Mouse (Mus musculus): ENCODE measurements around the gene Etv4. TPM values are rescaled to one million over a fixed set of nuclear protein-coding genes. Genes with fewer than 3 reads are reported as not detected.

Etv4 gene
- polyA plus RNA-seq, 1 experiment from 2014 or later = 12.6 TPM

Other genes starting within 250 kb of the Etv4 start
- gene Brca1, start 233.4 kb downstream of the Etv4 start, polyA plus RNA-seq (2014; fragmentation: Nextera tagmentation; extraction: Ambion mirVana) = 3.2 TPM in 2 replicates
- 90.1 and 93.0 TPM in 2 replicates for gene Nbr1, start 233.2 kb downstream of the Etv4 start, polyA plus RNA-seq (2014; fragmentation: Nextera tagmentation; extraction: Ambion mirVana)
- gene Tmem106a, start 203.1 kb downstream of the Etv4 start, polyA plus RNA-seq (2014; fragmentation: Nextera tagmentation; extraction: Ambion mirVana) = 4.7 and 4.8 TPM in 2 replicates
- gene Gm11634, start 186.1 kb downstream of the Etv4 start, polyA plus RNA-seq (2014; fragmentation: Nextera tagmentation; extraction: Ambion mirVana) = not detected in 2 replicates
- gene Rdm1, start 158.2 kb downstream of the Etv4 start, polyA plus RNA-seq (2014; fragmentation: Nextera tagmentation; extraction: Ambion mirVana) = 13.7 and 16.6 TPM in 2 replicates
- gene Arl4d, start 119.8 kb downstream of the Etv4 start, polyA plus RNA-seq (2014; fragmentation: Nextera tagmentation; extraction: Ambion mirVana) = 5.6 and 5.9 TPM in 2 replicates
- 29.3 and 30.5 TPM in 2 replicates for gene Dhx8, start 52.5 kb downstream of the Etv4 start, polyA plus RNA-seq (2014; fragmentation: Nextera tagmentation; extraction: Ambion mirVana)
- 0.63 and 0.90 TPM in 2 replicates for gene Meox1, start 109.0 kb upstream of the Etv4 start, polyA plus RNA-seq (2014; fragmentation: Nextera tagmentation; extraction: Ambion mirVana)
- gene Sost, start 181.6 kb upstream of the Etv4 start, polyA plus RNA-seq (2014; fragmentation: Nextera tagmentation; extraction: Ambion mirVana) = not detected in 2 replicates
- gene Cfap97d1, start 198.9 kb upstream of the Etv4 start, polyA plus RNA-seq (2014; fragmentation: Nextera tagmentation; extraction: Ambion mirVana) = not detected in 2 replicates
- gene Dusp3, start 201.6 kb upstream of the Etv4 start, polyA plus RNA-seq (2014; fragmentation: Nextera tagmentation; extraction: Ambion mirVana) = 24.0 and 24.7 TPM in 2 replicates
- gene Mpp3, start 243.1 kb upstream of the Etv4 start, polyA plus RNA-seq (2014; fragmentation: Nextera tagmentation; extraction: Ambion mirVana) = 53.5 and 57.2 TPM in 2 replicates